Mouse (Mus musculus) monocyte, adult 5-6 weeks (primary cell): ENCODE measurements at regions not wholly inside any gene's neighbourhood (a gene's known extent, or its start where the extent isn't known, plus 50 kb on each side); places are given as distances from the start of the nearest gene placed in this dataset.

ENCODE experiments used
- ATAC-seq: fragments of 153-309, 156-312 bp; replicated peaks from 2 replicates; pipeline ENCODE4 v1.8.0; 2017; ENCODE audit warnings: mild to moderate bottlenecking; ENCODE audit not compliant: low TSS enrichment, insufficient number of reproducible peaks, severe bottlenecking, poor library complexity, low FRiP score

GRCm38 (mm10) chr1:77219488-77220321 lies 295.2 kb downstream of the Epha4 start:
- no peak for ATAC-seq

GRCm38 (mm10) chr1:77220322-77220590 lies 294.6 kb downstream of the Epha4 start:
- no peak for ATAC-seq

- ATAC-seq: no peak
Observed at GRCm38 (mm10) chr1:77220783-77221182, 294.1 kb downstream of the Epha4 start.

GRCm38 (mm10) chr1:77221900-77222299 lies 293.0 kb downstream of the Epha4 start:
- no peak for ATAC-seq

GRCm38 (mm10) chr1:77226546-77226945 lies 288.3 kb downstream of the Epha4 start:
- ATAC-seq: no peak

- ATAC-seq: no peak
Observed at GRCm38 (mm10) chr1:77226991-77227515, 287.8 kb downstream of the Epha4 start.

- no peak for ATAC-seq
Observed at GRCm38 (mm10) chr1:77227800-77228199, 287.1 kb downstream of the Epha4 start.

GRCm38 (mm10) chr1:77229561-77229960 lies 285.3 kb downstream of the Epha4 start:
- ATAC-seq: no peak

- no peak for ATAC-seq
Observed at GRCm38 (mm10) chr1:77233010-77233409, 281.9 kb downstream of the Epha4 start.

GRCm38 (mm10) chr1:77244642-77245041 lies 270.2 kb downstream of the Epha4 start:
- no peak for ATAC-seq

- no peak for ATAC-seq
Observed at GRCm38 (mm10) chr1:77246047-77246446, 268.8 kb downstream of the Epha4 start.

- ATAC-seq: no peak
Observed at GRCm38 (mm10) chr1:77254276-77254675, 260.6 kb downstream of the Epha4 start.

GRCm38 (mm10) chr1:77256115-77256842 lies 258.6 kb downstream of the Epha4 start:
- no peak for ATAC-seq

- ATAC-seq: no peak
Observed at GRCm38 (mm10) chr1:77258730-77259310, 256.1 kb downstream of the Epha4 start.

- no peak for ATAC-seq
Observed at GRCm38 (mm10) chr1:77259789-77260188, 255.1 kb downstream of the Epha4 start.

GRCm38 (mm10) chr1:77261678-77262077 lies 253.2 kb downstream of the Epha4 start:
- ATAC-seq: no peak

GRCm38 (mm10) chr1:77265677-77266076 lies 249.2 kb downstream of the Epha4 start:
- no peak for ATAC-seq

GRCm38 (mm10) chr1:77267311-77268003 lies 247.4 kb downstream of the Epha4 start:
- no peak for ATAC-seq

- ATAC-seq: no peak
Observed at GRCm38 (mm10) chr1:77275297-77275696, 239.6 kb downstream of the Epha4 start.
